Mouse (Mus musculus): ENCODE data around the gene Ift122. TPM values are rescaled to one million over a fixed set of nuclear protein-coding genes. Genes with fewer than 3 reads are reported as not detected.

The Ift122 gene
- polyA plus RNA-seq, 1 experiment, result 0.02 TPM

- Histone ChIP-seq H3K4me1 (ENCODE audit: control insufficient read depth) (no peaks in the 10 kb centered on the region), H3K4me3 (replicated peaks) (no peak overlapping the region), H3K36me3 (ENCODE audit: control insufficient read depth) (no peaks in the 10 kb centered on the region), H3K9me3 (ENCODE audit: control insufficient read depth, low read length) (no peaks in the 10 kb centered on the region), H3K27me3 (ENCODE audit: control insufficient read depth) (no peaks in the 10 kb centered on the region)
- TF ChIP-seq TAL1 (IDR thresholded peaks at IDR 0.05; ENCODE audit: low read length) (no peak), GATA1 (IDR thresholded peaks at IDR 0.05; ENCODE audit: low read length) (no peak)
These were observed 103.8 kb downstream of the Ift122 start for GRCm38 (mm10) chr6:115956922-115957601.

- TF ChIP-seq GATA1 (IDR thresholded peaks at IDR 0.05; ENCODE audit: low read length) (no peak), TAL1 (IDR thresholded peaks at IDR 0.05; ENCODE audit: low read length) (no peak)
- no peaks in the 10 kb centered on the region for H3K36me3 ChIP-seq (ENCODE audit: control insufficient read depth)
These were observed 104.4 kb downstream of the Ift122 start for GRCm38 (mm10) chr6:115957681-115958080.

GRCm38 (mm10) chr6:115958445-115958844 lies 105.2 kb downstream of the Ift122 start:
- H3K36me3 ChIP-seq (ENCODE audit: control insufficient read depth), result no peaks in the 10 kb centered on the region

More at GRCm38 (mm10) chr6:115957681-115958080, 104.4 kb downstream of the Ift122 start:
- Histone ChIP-seq H3K27me3 (ENCODE audit: control insufficient read depth) (no peaks in the 10 kb centered on the region), H3K9me3 (ENCODE audit: control insufficient read depth, low read length) (no peaks in the 10 kb centered on the region), H3K4me1 (ENCODE audit: control insufficient read depth) (no peaks in the 10 kb centered on the region), H3K4me3 (replicated peaks) (no peak overlapping the region)

GRCm38 (mm10) chr6:115959151-115959691 lies 106.0 kb downstream of the Ift122 start:
- no peak for TF ChIP-seq TAL1 (IDR thresholded peaks at IDR 0.05; ENCODE audit: low read length)
- TF ChIP-seq GATA1 (IDR thresholded peaks at IDR 0.05; ENCODE audit: low read length), result no peak
- H3K4me3 ChIP-seq (replicated peaks), result no peak overlapping the region
- no peaks in the 10 kb centered on the region for H3K4me1 ChIP-seq (ENCODE audit: control insufficient read depth)
- no peaks in the 10 kb centered on the region for H3K36me3 ChIP-seq (ENCODE audit: control insufficient read depth)
- no peaks in the 10 kb centered on the region for H3K27me3 ChIP-seq (ENCODE audit: control insufficient read depth)
- no peaks in the 10 kb centered on the region for H3K9me3 ChIP-seq (ENCODE audit: control insufficient read depth, low read length)

More at GRCm38 (mm10) chr6:115958445-115958844, 105.2 kb downstream of the Ift122 start:
- no peak overlapping the region for H3K4me3 ChIP-seq (replicated peaks)
- no peaks in the 10 kb centered on the region for H3K27me3 ChIP-seq (ENCODE audit: control insufficient read depth)
- TF ChIP-seq TAL1 (IDR thresholded peaks at IDR 0.05; ENCODE audit: low read length), result no peak
- H3K9me3 ChIP-seq (ENCODE audit: control insufficient read depth, low read length), result no peaks in the 10 kb centered on the region
- no peaks in the 10 kb centered on the region for H3K4me1 ChIP-seq (ENCODE audit: control insufficient read depth)

- H3K4me1 ChIP-seq (ENCODE audit: control insufficient read depth), result no peaks in the 10 kb centered on the region
- no peak overlapping the region for H3K4me3 ChIP-seq (replicated peaks)
- TF ChIP-seq TAL1 (IDR thresholded peaks at IDR 0.05; ENCODE audit: low read length) (no peak), GATA1 (IDR thresholded peaks at IDR 0.05; ENCODE audit: low read length) (no peak)
- no peaks in the 10 kb centered on the region for H3K27me3 ChIP-seq (ENCODE audit: control insufficient read depth)
- H3K9me3 ChIP-seq (ENCODE audit: control insufficient read depth, low read length), result no peaks in the 10 kb centered on the region
- H3K36me3 ChIP-seq (ENCODE audit: control insufficient read depth), result no peaks in the 10 kb centered on the region
These were observed 107.1 kb downstream of the Ift122 start for GRCm38 (mm10) chr6:115960322-115960721.

- no peaks in the 10 kb centered on the region for H3K4me1 ChIP-seq (ENCODE audit: control insufficient read depth)
- TF ChIP-seq GATA1 (IDR thresholded peaks at IDR 0.05; ENCODE audit: low read length), result no peak
- no peak for TF ChIP-seq TAL1 (IDR thresholded peaks at IDR 0.05; ENCODE audit: low read length)
- no peaks in the 10 kb centered on the region for H3K9me3 ChIP-seq (ENCODE audit: control insufficient read depth, low read length)
- no peaks in the 10 kb centered on the region for H3K36me3 ChIP-seq (ENCODE audit: control insufficient read depth)
- H3K4me3 ChIP-seq (replicated peaks), result no peak overlapping the region
- H3K27me3 ChIP-seq (ENCODE audit: control insufficient read depth), result no peaks in the 10 kb centered on the region
These were observed 108.5 kb downstream of the Ift122 start for GRCm38 (mm10) chr6:115961743-115962142.

GRCm38 (mm10) chr6:115962439-115963085 lies 109.3 kb downstream of the Ift122 start:
- Histone ChIP-seq H3K36me3 (ENCODE audit: control insufficient read depth) (no peaks in the 10 kb centered on the region), H3K9me3 (ENCODE audit: control insufficient read depth, low read length) (no peaks in the 10 kb centered on the region), H3K4me3 (replicated peaks) (no peak overlapping the region), H3K4me1 (ENCODE audit: control insufficient read depth) (no peaks in the 10 kb centered on the region), H3K27me3 (ENCODE audit: control insufficient read depth) (no peaks in the 10 kb centered on the region)
- TF ChIP-seq GATA1 (IDR thresholded peaks at IDR 0.05; ENCODE audit: low read length), result no peak

GRCm38 (mm10) chr6:115963656-115964055 lies 110.4 kb downstream of the Ift122 start:
- Histone ChIP-seq H3K9me3 (ENCODE audit: control insufficient read depth, low read length) (no peaks in the 10 kb centered on the region), H3K36me3 (ENCODE audit: control insufficient read depth) (no peaks in the 10 kb centered on the region), H3K4me3 (replicated peaks) (no peak overlapping the region), H3K27me3 (ENCODE audit: control insufficient read depth) (no peaks in the 10 kb centered on the region), H3K4me1 (ENCODE audit: control insufficient read depth) (no peaks in the 10 kb centered on the region)
- TF ChIP-seq GATA1 (IDR thresholded peaks at IDR 0.05; ENCODE audit: low read length) (no peak), TAL1 (IDR thresholded peaks at IDR 0.05; ENCODE audit: low read length) (no peak)

GRCm38 (mm10) chr6:115966227-115966966 lies 113.1 kb downstream of the Ift122 start:
- Histone ChIP-seq H3K36me3 (ENCODE audit: control insufficient read depth) (no peaks in the 10 kb centered on the region), H3K4me1 (ENCODE audit: control insufficient read depth) (no peaks in the 10 kb centered on the region), H3K9me3 (ENCODE audit: control insufficient read depth, low read length) (no peaks in the 10 kb centered on the region), H3K27me3 (ENCODE audit: control insufficient read depth) (no peaks in the 10 kb centered on the region), H3K4me3 (replicated peaks) (no peak overlapping the region)
- TF ChIP-seq GATA1 (IDR thresholded peaks at IDR 0.05; ENCODE audit: low read length) (no peak), TAL1 (IDR thresholded peaks at IDR 0.05; ENCODE audit: low read length) (no peak)

Measured in erythroblast, embryonic 14.5 days (primary cell).